8 mouse cellular contexts compared by ENCODE assay signal in genomic region chr15:99969765-99970164, GRCm38 (mm10). TPM values are rescaled to one million over a fixed set of nuclear protein-coding genes. Genes with fewer than 3 reads are reported as not detected.
DNase-seq lines count a peak whose midpoint lies in the region; ATAC-seq lines count a peak whose summit lies in the region.
"Not testable (repeated sequence)": the region's sequence is repeated elsewhere in the genome, so short reads cannot be mapped to it uniquely, and the experiment has no call there.

Gene Larp4 (plus strand): TSS chr15:99970065.

- not testable (repeated sequence) for DNase-seq in adrenal gland, postnatal 14 days; forebrain, embryonic 10.5 days (ENCODE audit: extremely low spot score, low spot score); heart, adult 18-20 months; layer of hippocampus, postnatal 14 days (ENCODE audit: low spot score in 2 of 2); liver, embryonic 13.5 days; urinary bladder, adult 2 months (ENCODE audit: low spot score)

- H3K4me1 ChIP-seq in forebrain, embryonic 10.5 days; midbrain, embryonic 16.5 days (ENCODE audit: control insufficient read depth, insufficient read depth, low read length): not testable (repeated sequence)
- H3K4me1 ChIP-seq in hindbrain, embryonic 13.5 days (replicated peaks) = peaks cover 11% of the 10 kb centered on the region
- H3K4me1 ChIP-seq in liver, embryonic 13.5 days (replicated peaks) = peaks cover 34% of the 10 kb centered on the region

- not testable (repeated sequence) for H3K27ac ChIP-seq in forebrain, embryonic 10.5 days; hindbrain, embryonic 13.5 days; midbrain, embryonic 16.5 days (ENCODE audit: low read length)
- H3K27ac ChIP-seq in liver, embryonic 13.5 days = 0 out of 2 replicates have a peak within 1 kb of the TSS, but pooled peaks have one; percentile 41

- H3K36me3 ChIP-seq in forebrain, embryonic 10.5 days (replicated peaks); hindbrain, embryonic 13.5 days; liver, embryonic 13.5 days; midbrain, embryonic 16.5 days (ENCODE audit: control insufficient read depth, insufficient read depth, low read length): not testable (repeated sequence)

- not testable (repeated sequence) for H3K27me3 ChIP-seq in forebrain, embryonic 10.5 days (ENCODE audit: poor library complexity, severe bottlenecking); hindbrain, embryonic 13.5 days; liver, embryonic 13.5 days; midbrain, embryonic 16.5 days (ENCODE audit: control insufficient read depth, insufficient read depth, low read depth, low read length)

- not testable (repeated sequence) for ATAC-seq in hindbrain, embryonic 13.5 days (ENCODE audit: low FRiP score); liver, embryonic 13.5 days (ENCODE audit: low read depth); midbrain, embryonic 16.5 days

- not testable (repeated sequence) for H3K9me3 ChIP-seq in forebrain, embryonic 10.5 days; hindbrain, embryonic 13.5 days; liver, embryonic 13.5 days (replicated peaks); midbrain, embryonic 16.5 days (replicated peaks; ENCODE audit: control insufficient read depth, low read length, poor library complexity, severe bottlenecking)

- H3K9ac ChIP-seq in hindbrain, embryonic 13.5 days; midbrain, embryonic 16.5 days (ENCODE audit: low read depth, low read length): not testable (repeated sequence)
- 0 out of 2 replicates have a peak within 1 kb of the TSS, but pooled peaks have one; percentile 11 for H3K9ac ChIP-seq in liver, embryonic 13.5 days

- H3K4me3 ChIP-seq in forebrain, embryonic 10.5 days; hindbrain, embryonic 13.5 days; liver, embryonic 13.5 days (replicated peaks); midbrain, embryonic 16.5 days (ENCODE audit: low read depth, low read length): not testable (repeated sequence)

- 90% methylated on average over 6 of the region's 6 CpGs for WGBS in forebrain, embryonic 10.5 days
- 89% methylated on average over 6 of the region's 6 CpGs for WGBS in hindbrain, embryonic 13.5 days
- WGBS in liver, embryonic 13.5 days (ENCODE audit: insufficient replicate concordance) = 73% methylated on average over 6 of the region's 6 CpGs
- 90% methylated on average over 6 of the region's 6 CpGs for WGBS in midbrain, embryonic 16.5 days

- not testable (repeated sequence) for H3K4me2 ChIP-seq in hindbrain, embryonic 13.5 days; liver, embryonic 13.5 days; midbrain, embryonic 16.5 days (ENCODE audit: low read length)

RNA-seq across cellular contexts. Expression of gene Larp4, which starts in this region (rescaled TPM):
- 87.7 and 94.9 TPM in 2 replicates for total RNA-seq in adrenal gland, postnatal 14 days (2021)
- 40.9 and 44.3 TPM in 2 replicates for polyA plus RNA-seq in forebrain, embryonic 10.5 days (2016; fragmentation: Nextera tagmentation; extraction: Ambion mirVana)
- total RNA-seq in heart, adult 18-20 months (2021) = 10 to 100 TPM; 55.7 to 58.9 TPM
- 23.1 and 23.3 TPM in 2 replicates for polyA plus RNA-seq in hindbrain, embryonic 13.5 days (2015; fragmentation: Nextera tagmentation; extraction: Ambion mirVana)
- total RNA-seq in layer of hippocampus, postnatal 14 days (2021) = 10 to 100 TPM; 52.3 to 56.8 TPM
- 20.0 and 26.6 TPM in 2 replicates for polyA plus RNA-seq in liver, embryonic 13.5 days (2015; fragmentation: Nextera tagmentation; extraction: Ambion mirVana)
- 22.0 and 22.3 TPM in 2 replicates for polyA plus RNA-seq in midbrain, embryonic 16.5 days (2015; fragmentation: Nextera tagmentation; extraction: Ambion mirVana)
- polyA plus RNA-seq in urinary bladder, adult 2 months (2012; rRNA removed) = 15.4 and 19.0 TPM in 2 replicates
